Mouse (Mus musculus) embryonic facial prominence, embryonic 14.5 days (tissue): ENCODE measurements at regions not wholly inside any gene's neighbourhood (a gene's known extent, or its start where the extent isn't known, plus 50 kb on each side); places are given as distances from the start of the nearest gene placed in this dataset.

ENCODE experiments used
- ATAC-seq: fragments of 200-750 bp; cut with Nextera tagmentation; 2 replicates; pipeline ENCODE4 v1.8.0; 2017; ENCODE audit warnings: low read depth, moderate number of reproducible peaks, moderate TSS enrichment
- DNase-seq: peaks from one replicate; pipeline ENCODE4 v3.0.0-alpha.2; 2015; ENCODE audit warnings: low spot score
- H3K27ac ChIP-seq: fragments of 300-500 bp; sonication (generic); replicated peaks from 2 replicates; pipeline ENCODE4 v1.5.1; 2014; ENCODE audit warnings: low read depth, mild to moderate bottlenecking, low read length, moderate library complexity
- H3K27me3 ChIP-seq: fragments of 300-500 bp; sonication (generic); replicated peaks from 2 replicates; pipeline ENCODE4 v1.6.1; 2014; ENCODE audit warnings: low read length; ENCODE audit not compliant: control insufficient read depth, insufficient read depth
- H3K36me3 ChIP-seq: fragments of 300-500 bp; sonication (generic); 2 replicates; pipeline ENCODE4 v1.6.1; 2014; ENCODE audit warnings: low read length, mixed read lengths; ENCODE audit not compliant: control insufficient read depth, insufficient read depth
- H3K4me1 ChIP-seq: fragments of 300-500 bp; sonication (generic); 2 replicates; pipeline ENCODE4 v1.6.1; 2014; ENCODE audit warnings: antibody characterized with exemption, low read length; ENCODE audit not compliant: control insufficient read depth, insufficient read depth
- H3K4me2 ChIP-seq: fragments of 300-500 bp; sonication (generic); 2 replicates; pipeline ENCODE4 v1.6.1; 2014; ENCODE audit warnings: low read depth, mild to moderate bottlenecking, low read length, moderate library complexity, mixed read lengths
- H3K4me3 ChIP-seq: fragments of 300-500 bp; sonication (generic); 2 replicates; pipeline ENCODE4 v1.5.1; 2014; ENCODE audit warnings: low read depth, mild to moderate bottlenecking, low read length
- H3K9ac ChIP-seq: fragments of 300-500 bp; sonication (generic); 2 replicates; pipeline ENCODE4 v1.6.1; 2014; ENCODE audit warnings: low read depth, mild to moderate bottlenecking, low read length, moderate library complexity, mixed read lengths
- H3K9me3 ChIP-seq: fragments of 300-500 bp; sonication (generic); 2 replicates; pipeline ENCODE4 v1.6.1; 2016; ENCODE audit warnings: low read length; ENCODE audit not compliant: control insufficient read depth
- WGBS: fragments of 180-500 bp; shearing (Covaris S2); extraction: QIAGEN DNeasy Blood & Tissue Kit; methylation state at CpG from one replicate; pipeline ENCODE4 v1.1.7; 2014; 5-methylcytosine and 5-hydroxymethylcytosine counted together

DNA sequence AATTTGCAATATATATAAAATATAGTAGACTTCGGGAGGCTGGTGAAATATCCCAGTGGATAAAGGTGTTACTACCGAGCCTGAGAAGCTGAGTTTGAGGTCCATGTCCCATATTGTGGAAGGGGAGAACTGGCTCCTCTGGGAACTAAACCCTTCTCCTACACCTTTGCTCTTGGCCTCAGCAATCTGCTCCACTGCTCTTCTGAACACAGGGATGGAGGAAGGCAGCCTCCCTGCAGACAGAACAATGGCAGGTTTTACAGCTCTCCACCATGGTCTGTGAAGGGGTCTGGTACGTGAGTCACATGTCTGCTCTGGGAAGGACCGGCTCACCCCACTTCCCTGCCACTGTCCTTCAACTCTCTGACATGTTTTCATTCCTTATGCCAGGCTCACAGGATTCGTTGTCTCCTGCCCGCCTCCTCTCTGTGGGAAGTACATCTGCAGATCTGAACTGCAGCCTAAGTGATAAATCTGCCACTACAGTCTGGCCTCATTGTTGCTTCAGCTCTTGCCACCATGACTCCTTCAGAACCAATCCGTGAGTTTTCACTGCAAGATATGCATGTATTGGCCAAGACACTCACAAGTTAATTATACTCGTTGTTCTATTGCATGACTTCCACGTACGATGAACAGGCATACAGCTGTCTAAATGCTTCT, 220.0 kb upstream of the Gm9767 start:
- Histone ChIP-seq H3K4me1 (no peaks in the 10 kb centered on the region), H3K27ac (no peak overlapping the region), H3K4me2 (no peak overlapping the region), H3K36me3 (no peaks in the 10 kb centered on the region), H3K9ac (no peak overlapping the region), H3K9me3 (0 out of 2 replicates have a peak, but pooled peaks cover 4% of the 10 kb centered on the region), H3K4me3 (no peak overlapping the region), H3K27me3 (no peaks in the 10 kb centered on the region)
- ATAC-seq: no peak
- 66% methylated on average over 10 of the region's 10 CpGs for WGBS
- no peak for DNase-seq

DNA sequence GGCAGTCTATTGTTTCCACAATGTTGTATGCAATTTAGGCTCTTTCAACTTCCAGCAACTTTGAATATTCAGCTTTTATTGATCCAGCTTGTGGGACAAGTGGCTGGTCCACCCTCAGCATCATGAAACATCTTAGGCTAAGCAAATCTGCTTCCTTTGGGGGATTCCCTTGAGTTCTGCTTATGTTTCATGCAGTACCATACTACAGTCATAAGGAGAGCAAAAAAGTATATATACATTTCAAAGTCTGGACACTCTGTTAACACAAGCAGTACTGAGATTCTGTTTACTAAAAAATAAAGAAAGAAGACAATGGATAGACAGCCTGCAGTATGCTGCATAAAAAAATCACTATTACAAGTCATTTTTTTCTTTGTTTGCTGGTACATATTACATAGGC, 233.7 kb upstream of the Gm9767 start:
- ATAC-seq: no peak

DNA sequence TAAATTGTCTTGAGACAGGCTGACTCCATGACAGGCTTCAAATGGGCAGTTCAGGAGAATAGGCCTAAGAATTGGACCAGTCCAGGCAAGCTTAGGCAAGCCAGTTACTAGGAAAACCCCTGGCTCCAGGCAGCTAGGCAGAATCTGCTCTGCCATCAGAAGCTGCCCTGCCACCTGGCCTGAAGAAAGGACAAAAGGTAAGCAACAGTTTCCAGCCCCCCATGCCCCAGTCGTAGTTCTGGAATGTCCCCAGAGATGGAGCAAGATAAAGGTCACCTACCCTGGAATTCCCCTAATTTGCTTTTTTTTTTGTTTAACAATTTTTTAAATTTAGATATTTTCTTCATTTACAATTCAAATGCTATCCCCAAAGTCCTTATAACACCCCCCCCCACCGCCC, 248.8 kb upstream of the Gm9767 start:
- WGBS: 78% methylated on average over 2 of the region's 2 CpGs
- Histone ChIP-seq H3K4me1 (no peaks in the 10 kb centered on the region), H3K4me3 (no peak overlapping the region), H3K9me3 (no peaks in the 10 kb centered on the region), H3K36me3 (no peaks in the 10 kb centered on the region), H3K9ac (no peak overlapping the region), H3K27ac (no peak overlapping the region), H3K4me2 (no peak overlapping the region), H3K27me3 (no peaks in the 10 kb centered on the region)
- ATAC-seq (no peak), DNase-seq (no peak)

More for the DNA sequence above, 233.7 kb upstream of the Gm9767 start:
- Histone ChIP-seq H3K27me3 (no peaks in the 10 kb centered on the region), H3K9ac (no peak overlapping the region), H3K9me3 (no peaks in the 10 kb centered on the region), H3K4me2 (no peak overlapping the region), H3K27ac (no peak overlapping the region), H3K36me3 (no peaks in the 10 kb centered on the region), H3K4me1 (no peaks in the 10 kb centered on the region), H3K4me3 (no peak overlapping the region)
- DNase-seq: no peak

DNA sequence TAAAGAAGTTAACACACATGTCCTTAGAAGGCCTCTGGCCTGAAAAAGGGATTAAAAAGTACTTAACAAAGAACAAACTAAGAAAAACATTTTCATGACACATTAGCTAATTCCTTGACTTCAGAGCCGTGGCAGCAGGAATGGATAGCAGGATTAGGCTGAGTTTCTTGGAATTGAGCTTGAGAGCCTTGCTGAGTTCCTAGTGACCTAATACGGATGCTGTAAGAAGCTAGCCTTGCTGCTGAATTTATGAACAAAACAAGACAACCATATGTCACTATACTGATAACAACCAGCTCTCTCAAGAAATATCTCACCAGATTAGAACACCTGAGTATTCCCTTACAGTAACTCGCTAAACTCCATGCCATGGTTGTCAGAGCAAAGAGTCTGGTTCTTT, 268.2 kb upstream of the Smlr1 start:
- no peak for DNase-seq
- Histone ChIP-seq H3K9me3 (no peaks in the 10 kb centered on the region), H3K9ac (no peak overlapping the region), H3K27me3 (no peaks in the 10 kb centered on the region), H3K4me3 (no peak overlapping the region), H3K4me1 (no peaks in the 10 kb centered on the region), H3K27ac (no peak overlapping the region), H3K36me3 (no peaks in the 10 kb centered on the region), H3K4me2 (no peak overlapping the region)
- WGBS: 61% methylated on average over 3 of the region's 3 CpGs
- ATAC-seq: no peak

DNA sequence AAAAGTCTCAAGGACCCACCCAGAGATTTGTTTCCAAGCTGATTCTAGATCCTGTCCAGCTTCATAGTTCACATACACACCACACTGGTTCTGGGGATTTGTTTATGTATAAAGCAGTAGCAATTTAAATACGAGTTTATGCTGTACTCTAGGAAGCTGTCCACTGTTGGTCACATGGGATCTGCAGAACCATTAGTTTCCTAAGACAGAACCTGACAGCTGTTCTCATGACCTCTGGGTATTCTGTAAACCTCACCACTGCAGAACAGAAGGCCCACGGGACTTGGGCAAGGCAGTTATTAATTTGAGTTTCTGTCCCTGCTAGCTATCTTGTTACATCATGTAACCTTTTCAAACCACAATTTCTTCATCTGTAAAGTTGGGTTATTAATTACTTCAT, 265.4 kb upstream of the Smlr1 start:
- no peaks in the 10 kb centered on the region for H3K9me3 ChIP-seq
- DNase-seq (peak; percentile 48), ATAC-seq (peak; percentile 63; the same call in 1 of the 2 replicates)
- H3K9ac ChIP-seq: no peak overlapping the region
- H3K36me3 ChIP-seq: no peaks in the 10 kb centered on the region
- H3K4me2 ChIP-seq: no peak overlapping the region
- WGBS: 63% methylated on average over 2 of the region's 2 CpGs
- no peak overlapping the region for H3K27ac ChIP-seq
- no peaks in the 10 kb centered on the region for H3K4me1 ChIP-seq
- H3K4me3 ChIP-seq: no peak overlapping the region
- H3K27me3 ChIP-seq: no peaks in the 10 kb centered on the region

DNA sequence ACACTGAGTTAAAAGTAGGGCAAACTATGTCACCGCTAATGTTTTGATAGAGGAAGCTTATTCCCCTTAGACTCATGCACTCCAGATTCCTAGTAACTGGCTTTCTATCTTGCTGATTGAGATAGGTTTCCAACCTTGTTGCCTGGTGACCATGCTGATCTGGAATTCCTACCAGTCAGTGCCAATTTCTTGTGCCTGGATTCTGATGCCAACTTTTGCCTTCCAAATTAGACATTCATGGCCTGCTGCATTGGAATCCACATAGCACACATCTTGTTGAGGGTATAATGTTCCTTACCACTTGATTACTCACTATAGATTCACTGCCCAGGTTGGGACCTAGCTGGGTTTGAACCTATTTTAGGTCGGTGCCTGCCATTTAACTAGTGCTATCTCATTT, 262.8 kb upstream of the Smlr1 start:
- whole genome bisulfite sequencing: 93% methylated on average over 2 of the region's 2 CpGs

DNA sequence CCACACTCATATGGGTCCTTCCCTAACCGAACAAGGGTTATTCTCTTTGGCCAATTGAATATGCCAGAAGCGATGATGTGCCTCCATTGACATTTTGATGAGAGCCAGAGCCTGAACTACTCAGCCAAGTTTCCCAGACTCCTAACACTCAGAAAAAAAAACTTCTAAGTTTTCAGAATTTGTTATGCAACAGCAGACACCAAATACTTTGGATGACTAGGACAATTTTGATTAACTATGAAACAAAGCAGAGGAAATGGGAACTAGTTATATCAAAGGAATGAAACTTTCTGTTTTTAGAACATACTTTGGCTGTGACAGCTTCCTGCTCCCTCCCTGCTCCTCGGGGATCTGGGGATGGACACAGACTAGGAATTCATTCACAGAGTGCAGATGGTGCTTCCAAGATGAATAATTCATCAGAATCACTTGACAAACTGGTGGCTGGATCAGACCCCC, 254.3 kb upstream of the Smlr1 start:
- DNase-seq (peak; percentile 32), ATAC-seq (no peak)
- Histone ChIP-seq H3K9me3 (no peaks in the 10 kb centered on the region), H3K27me3 (no peaks in the 10 kb centered on the region), H3K4me1 (no peaks in the 10 kb centered on the region), H3K4me2 (no peak overlapping the region), H3K27ac (no peak overlapping the region), H3K36me3 (no peaks in the 10 kb centered on the region), H3K4me3 (no peak overlapping the region), H3K9ac (no peak overlapping the region)
- 63% methylated on average over 3 of the region's 3 CpGs for WGBS

More for the DNA sequence above, 262.8 kb upstream of the Smlr1 start:
- Histone ChIP-seq H3K4me2 (no peak overlapping the region), H3K27me3 (no peaks in the 10 kb centered on the region), H3K9me3 (no peaks in the 10 kb centered on the region), H3K4me3 (no peak overlapping the region), H3K9ac (no peak overlapping the region), H3K27ac (no peak overlapping the region), H3K4me1 (no peaks in the 10 kb centered on the region), H3K36me3 (no peaks in the 10 kb centered on the region)
- ATAC-seq (no peak), DNase-seq (no peak)

DNA sequence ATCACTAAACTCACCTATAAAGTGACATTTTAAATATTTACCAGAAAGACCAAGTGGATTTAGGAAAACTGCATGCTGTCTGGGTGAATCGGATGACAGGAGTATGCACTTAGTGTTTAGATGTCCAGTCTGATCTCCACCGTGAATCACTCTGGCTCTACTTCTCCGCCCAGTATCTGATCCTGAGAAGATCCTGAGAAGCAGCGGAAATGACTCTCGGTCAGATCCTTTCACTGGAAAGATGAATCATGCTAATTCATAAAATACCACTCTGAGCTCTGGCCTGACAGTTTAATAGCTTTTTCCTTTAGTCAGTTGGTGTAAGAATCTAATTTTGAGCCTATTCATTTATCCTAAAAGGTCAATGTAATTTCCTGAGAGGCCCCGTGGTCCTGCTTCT, 252.6 kb upstream of the Smlr1 start:
- no peak for DNase-seq
- no peaks in the 10 kb centered on the region for H3K4me1 ChIP-seq
- no peaks in the 10 kb centered on the region for H3K36me3 ChIP-seq
- H3K9ac ChIP-seq: no peak overlapping the region
- 81% methylated on average over 6 of the region's 6 CpGs for WGBS
- no peak overlapping the region for H3K4me3 ChIP-seq
- ATAC-seq: no peak
- no peak overlapping the region for H3K4me2 ChIP-seq
- no peaks in the 10 kb centered on the region for H3K9me3 ChIP-seq
- H3K27ac ChIP-seq: no peak overlapping the region
- no peaks in the 10 kb centered on the region for H3K27me3 ChIP-seq

DNA sequence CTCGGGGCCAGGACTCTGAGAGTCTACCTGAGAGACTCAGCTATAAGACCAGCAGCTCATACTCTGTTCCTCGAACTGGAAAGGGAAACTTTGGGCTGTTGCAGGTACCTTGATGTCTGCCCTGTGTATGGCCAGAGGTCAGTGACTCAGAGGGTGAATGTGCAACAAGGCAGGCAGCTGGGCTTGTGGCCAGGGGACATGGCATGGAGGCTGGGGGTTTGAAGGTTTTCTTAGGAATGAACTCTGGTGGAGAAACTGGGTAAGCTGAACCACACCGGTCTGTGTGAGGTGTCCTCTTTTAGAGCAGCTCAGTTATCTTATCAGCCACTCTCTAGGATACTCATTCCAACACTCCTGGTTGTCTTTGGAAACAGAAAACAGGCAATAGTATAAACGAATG, 251.9 kb upstream of the Smlr1 start:
- no peaks in the 10 kb centered on the region for H3K36me3 ChIP-seq
- ATAC-seq (no peak), DNase-seq (no peak)
- H3K4me1 ChIP-seq: no peaks in the 10 kb centered on the region
- no peak overlapping the region for H3K4me3 ChIP-seq
- H3K9ac ChIP-seq: no peak overlapping the region
- H3K4me2 ChIP-seq: no peak overlapping the region
- WGBS: 74% methylated on average over 4 of the region's 4 CpGs
- no peaks in the 10 kb centered on the region for H3K9me3 ChIP-seq
- H3K27me3 ChIP-seq: no peaks in the 10 kb centered on the region
- H3K27ac ChIP-seq: no peak overlapping the region
